ENCODE assay signal across 8 mouse cellular contexts in the genomic region with DNA sequence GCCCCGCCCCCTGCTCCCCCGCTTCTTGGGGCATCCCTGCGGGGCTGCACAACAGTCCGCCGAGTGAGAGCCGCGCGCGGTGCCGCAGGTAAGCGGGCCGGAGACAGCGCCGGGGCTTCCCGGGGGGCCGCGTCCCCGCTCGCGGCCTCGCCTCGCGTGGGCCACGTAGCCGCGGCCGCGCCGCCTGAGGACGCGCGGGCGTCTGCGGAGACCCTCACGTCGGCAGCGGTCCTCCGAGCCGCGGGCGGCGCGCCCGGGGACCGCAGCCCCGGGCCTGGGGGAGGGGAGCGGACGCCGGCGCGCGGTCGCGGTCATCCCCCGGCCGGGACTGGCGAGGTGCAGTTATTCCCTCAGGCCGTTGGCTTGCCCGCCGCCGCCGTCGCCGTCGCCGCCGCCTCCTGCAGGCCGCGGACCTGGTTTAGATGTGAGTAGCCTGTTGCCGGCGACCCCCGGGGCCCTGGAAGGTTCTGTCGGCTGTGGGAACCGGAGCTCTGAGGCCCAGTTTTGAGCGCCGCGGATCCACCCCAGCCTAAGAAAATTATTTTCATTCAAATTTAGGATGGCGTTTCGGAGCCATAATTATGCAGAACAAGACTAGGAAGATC. TPM values are rescaled to one million over a fixed set of nuclear protein-coding genes. Genes with fewer than 3 reads are reported as not detected.
DNase-seq lines count a peak whose midpoint lies in the region; ATAC-seq and TF ChIP-seq lines count a peak whose summit lies in the region.

No protein-coding gene starts in this region.

- WGBS in lung, embryonic 15.5 days: under 1% methylated on average over 75 of the region's 79 CpGs
- WGBS in hindbrain, embryonic 15.5 days: under 1% methylated on average over 69 of the region's 79 CpGs
- 0% methylated on average over 51 of the region's 79 CpGs for WGBS in lung, postnatal 0 days

- peaks cover 31% of the 10 kb centered on the region for H3K4me1 ChIP-seq in lung, embryonic 15.5 days
- peaks cover 26% of the 10 kb centered on the region for H3K4me1 ChIP-seq in hindbrain, embryonic 15.5 days (replicated peaks)
- peaks cover 9% of the 10 kb centered on the region; the same call in 1 of the 2 replicates for H3K4me1 ChIP-seq in lung, postnatal 0 days (ENCODE audit: insufficient read depth, low read depth, low read length)

- peak overlapping the region; percentile 84 for H3K4me3 ChIP-seq in lung, embryonic 15.5 days
- H3K4me3 ChIP-seq in hindbrain, embryonic 15.5 days: peak overlapping the region; percentile 80
- peak overlapping the region; percentile 93 for H3K4me3 ChIP-seq in lung, postnatal 0 days (ENCODE audit: low read depth, low read length)

- ATAC-seq in lung, embryonic 15.5 days (ENCODE audit: borderline replicate concordance, extremely low read depth, low FRiP score, low TSS enrichment): no peak; the same call in 1 of the 2 replicates
- no peak for ATAC-seq in hindbrain, embryonic 15.5 days (ENCODE audit: low FRiP score, low read depth)
- no peak for ATAC-seq in lung, postnatal 0 days

- H3K4me2 ChIP-seq in lung, embryonic 15.5 days: peak overlapping the region; percentile 87
- H3K4me2 ChIP-seq in hindbrain, embryonic 15.5 days: peak overlapping the region; percentile 84
- H3K4me2 ChIP-seq in lung, postnatal 0 days (replicated peaks; ENCODE audit: low read depth, low read length): peak overlapping the region; percentile 77

- H3K27me3 ChIP-seq in lung, embryonic 15.5 days: no peaks in the 10 kb centered on the region
- no peaks in the 10 kb centered on the region for H3K27me3 ChIP-seq in hindbrain, embryonic 15.5 days
- H3K27me3 ChIP-seq in lung, postnatal 0 days (replicated peaks; ENCODE audit: insufficient read depth, low read length): no peaks in the 10 kb centered on the region

- H3K36me3 ChIP-seq in lung, embryonic 15.5 days: no peaks in the 10 kb centered on the region
- no peaks in the 10 kb centered on the region for H3K36me3 ChIP-seq in hindbrain, embryonic 15.5 days
- no peaks in the 10 kb centered on the region for H3K36me3 ChIP-seq in lung, postnatal 0 days (ENCODE audit: insufficient read depth, low read length)

- H3K9ac ChIP-seq in lung, embryonic 15.5 days: peak overlapping the region; percentile 74
- H3K9ac ChIP-seq in hindbrain, embryonic 15.5 days: peak overlapping the region; percentile 82
- peak overlapping the region; percentile 88 for H3K9ac ChIP-seq in lung, postnatal 0 days (replicated peaks; ENCODE audit: low read depth)

- peak; percentile 41 for DNase-seq in adrenal gland, postnatal 25 days
- no peak for DNase-seq in adrenal gland, adult 8-10 months
- no peak for DNase-seq in lung, postnatal 25 days (ENCODE audit: low spot score)
- DNase-seq in embryo, embryonic 10.5 days (ENCODE audit: low spot score): peak; percentile 61
- DNase-seq in lung, postnatal 0 days (ENCODE audit: low spot score): peak; percentile 57
- peak; percentile 49 for DNase-seq in testis, postnatal 14 days (ENCODE audit: low spot score)

- TF ChIP-seq EP300 in lung, postnatal 0 days (IDR thresholded peaks at IDR 0.05): no peak

- peak overlapping the region; percentile 90 for H3K27ac ChIP-seq in lung, embryonic 15.5 days
- H3K27ac ChIP-seq in hindbrain, embryonic 15.5 days (replicated peaks): peak overlapping the region; percentile 92
- H3K27ac ChIP-seq in lung, postnatal 0 days (ENCODE audit: low read length): peak overlapping the region; percentile 94

- no peak for TF ChIP-seq CTCF in lung, postnatal 0 days (IDR thresholded peaks at IDR 0.05)

- no peaks in the 10 kb centered on the region for H3K9me3 ChIP-seq in lung, embryonic 15.5 days
- H3K9me3 ChIP-seq in hindbrain, embryonic 15.5 days: no peaks in the 10 kb centered on the region
- no peaks in the 10 kb centered on the region for H3K9me3 ChIP-seq in lung, postnatal 0 days (ENCODE audit: low read length)

RNA-seq across cellular contexts. Expression of a gene that starts 1.4 kb away (rescaled TPM):
- total RNA-seq in adrenal gland, postnatal 25 days (2021): 47.3 and 50.6 TPM in 2 replicates
- total RNA-seq in adrenal gland, adult 8-10 months (2022): 10 to 100 TPM; 43.3 to 68.5 (median 55.2) TPM
- polyA plus RNA-seq in lung, embryonic 15.5 days (2015; fragmentation: Nextera tagmentation; extraction: Ambion mirVana): 29.8 and 31.8 TPM in 2 replicates
- polyA plus RNA-seq in hindbrain, embryonic 15.5 days (2015; fragmentation: Nextera tagmentation; extraction: Ambion mirVana): 41.7 and 42.6 TPM in 2 replicates
- polyA plus RNA-seq in lung, postnatal 0 days (2015; fragmentation: Nextera tagmentation; extraction: Ambion mirVana): 54.1 and 65.8 TPM in 2 replicates

Comparison
In these comparisons a context has a peak if more than half of its experiments do, and no peak if none do; other contexts are left out.
1. DNase-seq: peak in adrenal gland, postnatal 25 days (single experiment), embryo, embryonic 10.5 days (single experiment), lung, postnatal 0 days (single experiment) and testis, postnatal 14 days (single experiment); none in adrenal gland, adult 8-10 months (single experiment) and lung, postnatal 25 days (single experiment).
2. Peak in every context shown above with its lines, with median percentiles within 50 percentile points of each other: H3K27ac ChIP-seq, H3K4me2 ChIP-seq, H3K4me3 ChIP-seq and H3K9ac ChIP-seq.